Mouse (Mus musculus): ENCODE measurements around the gene Zfyve26.

DNA sequence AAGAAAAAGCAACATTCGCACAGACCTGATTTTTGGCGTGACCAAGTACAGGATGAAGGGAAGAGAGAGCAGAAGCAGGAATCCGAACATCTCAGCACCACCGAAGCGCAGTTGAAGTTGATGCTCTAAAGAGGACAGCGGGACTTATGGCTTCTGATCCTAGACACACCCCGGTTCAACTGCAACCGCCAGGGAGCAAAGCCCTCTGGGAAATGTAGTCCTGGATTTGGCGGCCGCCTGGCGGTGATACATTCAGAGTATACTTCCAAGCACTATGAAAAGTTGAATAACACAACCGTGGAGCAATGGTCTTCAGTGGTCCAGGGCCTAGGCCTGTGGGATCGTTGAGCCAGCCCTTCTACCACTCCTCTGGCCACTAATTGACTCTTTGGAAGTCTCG, 104.4 kb downstream of the Zfyve26 start:
- TF ChIP-seq ZC3H11A (IDR thresholded peaks at IDR 0.05; ENCODE audit: borderline replicate concordance, low read depth, low read length) (no peak), CHD2 (IDR thresholded peaks at IDR 0.05; ENCODE audit: low read depth, low read length) (no peak)
